Mouse (Mus musculus): ENCODE measurements around the gene Slc23a2. TPM values are rescaled to one million over a fixed set of nuclear protein-coding genes. Genes with fewer than 3 reads are reported as not detected.

Gene Slc23a2
- polyA plus RNA-seq, 1 experiment from 2014 or later = 44.6 TPM

Other genes starting within 250 kb of the Slc23a2 start
- gene Prnp, start 235.2 kb downstream of the Slc23a2 start, polyA plus RNA-seq (2014; fragmentation: Nextera tagmentation; extraction: Ambion mirVana) = 99.5 and 101 TPM in 2 replicates
- gene Prn, start 235.2 kb downstream of the Slc23a2 start, polyA plus RNA-seq (2014; fragmentation: Nextera tagmentation; extraction: Ambion mirVana) = not detected in 2 replicates
- gene Prnd, start 194.2 kb downstream of the Slc23a2 start, polyA plus RNA-seq (2014; fragmentation: Nextera tagmentation; extraction: Ambion mirVana) = 11.8 and 15.0 TPM in 2 replicates
- gene Rassf2, start 114.8 kb downstream of the Slc23a2 start, polyA plus RNA-seq (2014; fragmentation: Nextera tagmentation; extraction: Ambion mirVana) = 28.2 and 29.0 TPM in 2 replicates
- gene Tmem230, start 102.7 kb upstream of the Slc23a2 start, polyA plus RNA-seq (2014; fragmentation: Nextera tagmentation; extraction: Ambion mirVana) = 47.1 and 48.8 TPM in 2 replicates
- 111 and 120 TPM in 2 replicates for gene Pcna, start 108.2 kb upstream of the Slc23a2 start, polyA plus RNA-seq (2014; fragmentation: Nextera tagmentation; extraction: Ambion mirVana)
- gene Cds2, start 118.0 kb upstream of the Slc23a2 start, polyA plus RNA-seq (2014; fragmentation: Nextera tagmentation; extraction: Ambion mirVana) = 57.2 and 59.9 TPM in 2 replicates
- 4.5 and 4.8 TPM in 2 replicates for gene Prokr2, start 240.3 kb upstream of the Slc23a2 start, polyA plus RNA-seq (2014; fragmentation: Nextera tagmentation; extraction: Ambion mirVana)